Mouse (Mus musculus) CD4-positive, CD25-positive, alpha-beta regulatory T cell, adult 2 months (primary cell): ENCODE measurements around the gene Hephl1.
A peak's percentile ranks its signal among the peaks of the same experiment; 100 is the strongest.
"Not testable (repeated sequence)": the region's sequence is repeated elsewhere in the genome, so short reads cannot be mapped to it uniquely, and the experiment has no call there.

ENCODE experiments used
- DNase-seq: peaks from one replicate; pipeline ENCODE4 v3.0.0-alpha.2; 2012; ENCODE audit warnings: low read depth, low spot score

Hephl1 gene

DNA sequence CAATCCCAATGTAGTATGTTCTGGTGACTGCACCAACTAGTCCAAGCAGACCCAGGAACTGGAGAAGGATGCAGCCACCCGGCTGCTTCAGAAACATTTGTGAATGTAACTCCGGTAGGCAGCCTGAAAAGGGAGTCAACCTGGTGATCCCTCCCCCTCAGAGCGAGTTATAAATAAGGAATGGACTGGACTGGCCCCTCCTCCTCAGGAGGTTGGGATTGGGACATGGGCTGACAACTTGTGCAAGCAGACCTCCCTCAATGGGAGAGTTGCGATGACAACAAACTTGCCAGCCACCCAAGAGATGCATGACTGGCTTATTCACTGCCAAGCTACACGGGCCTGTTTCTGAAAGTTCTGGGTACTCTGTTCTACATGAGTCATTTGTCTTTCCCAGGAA, at the start of gene Hephl1:
Gene Hephl1, minus strand, starts transcription at position 101 of the 400 bp plus-strand sequence.
- DNase-seq, result no peak

DNA sequence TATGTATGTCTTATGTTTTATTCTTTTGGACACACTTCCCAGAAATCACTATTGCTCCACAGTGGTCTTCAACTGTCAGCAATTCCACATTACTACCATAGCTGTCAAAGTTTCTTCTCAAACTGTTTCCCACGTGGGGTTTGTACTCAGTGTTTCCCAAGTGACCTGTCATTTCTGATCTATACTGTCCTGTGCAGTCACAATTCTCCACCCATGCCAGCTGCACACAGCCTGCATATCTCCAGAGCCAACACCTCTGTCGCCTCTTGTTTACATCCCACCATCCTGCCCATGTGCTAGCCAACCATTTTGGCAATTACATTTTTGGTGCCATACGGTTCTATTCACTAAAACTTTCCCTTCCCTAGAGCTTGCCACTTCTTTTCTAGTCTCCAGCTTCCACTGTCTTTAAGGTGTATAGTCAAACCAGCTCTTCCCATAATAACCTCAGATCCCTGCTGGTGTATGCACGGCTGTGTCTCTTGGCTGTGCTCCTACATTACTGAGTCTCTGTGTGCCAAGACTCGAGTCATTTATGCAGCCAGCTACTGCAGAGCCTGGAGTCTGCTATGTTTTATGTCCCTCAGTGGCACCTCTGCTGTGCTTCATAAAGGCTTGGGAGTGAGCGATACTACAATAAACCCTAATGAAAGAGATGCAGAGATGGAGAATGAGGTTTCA, 37.5 kb upstream of the Hephl1 start:
- DNase-seq, result no peak

DNA sequence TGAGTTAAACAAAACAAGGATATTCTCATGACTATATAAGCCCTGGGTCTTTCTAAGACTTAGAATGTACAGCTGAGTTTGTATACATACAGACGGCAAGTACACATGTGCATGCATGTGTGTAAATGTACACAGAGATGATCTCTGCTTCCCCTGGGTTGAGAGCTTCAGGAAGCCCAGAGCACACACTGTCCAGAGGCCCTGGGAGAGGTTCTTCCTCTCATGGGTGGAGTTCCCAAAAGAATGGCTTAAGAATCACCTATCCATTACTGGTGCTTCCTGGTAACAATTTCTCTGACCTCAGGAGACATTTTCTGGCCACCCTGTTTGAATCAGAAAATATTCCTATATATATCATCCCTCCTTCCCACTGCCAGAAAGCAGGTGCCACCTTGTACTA, 28.6 kb upstream of the Hephl1 start:
- DNase-seq, result no peak

DNA sequence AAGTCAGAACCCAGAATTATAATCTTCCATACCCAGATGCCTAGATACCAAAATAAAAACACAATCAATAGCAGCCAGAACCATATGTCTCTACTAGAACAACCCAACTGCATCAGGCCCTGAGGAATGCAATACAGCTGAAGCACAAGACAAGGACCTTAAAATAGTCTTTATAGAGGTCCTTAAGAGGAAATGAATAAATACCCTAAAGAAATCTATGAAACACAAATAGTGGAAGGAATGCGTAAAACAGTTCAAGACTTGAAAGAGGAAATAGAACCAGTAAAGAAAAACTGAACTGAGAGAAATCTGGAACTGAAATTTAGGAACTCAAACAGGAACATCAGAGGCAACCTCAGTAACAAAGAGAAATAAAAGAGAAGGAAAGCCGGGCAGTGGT, 14.0 kb upstream of the Hephl1 start:
- DNase-seq, result no peak

DNA sequence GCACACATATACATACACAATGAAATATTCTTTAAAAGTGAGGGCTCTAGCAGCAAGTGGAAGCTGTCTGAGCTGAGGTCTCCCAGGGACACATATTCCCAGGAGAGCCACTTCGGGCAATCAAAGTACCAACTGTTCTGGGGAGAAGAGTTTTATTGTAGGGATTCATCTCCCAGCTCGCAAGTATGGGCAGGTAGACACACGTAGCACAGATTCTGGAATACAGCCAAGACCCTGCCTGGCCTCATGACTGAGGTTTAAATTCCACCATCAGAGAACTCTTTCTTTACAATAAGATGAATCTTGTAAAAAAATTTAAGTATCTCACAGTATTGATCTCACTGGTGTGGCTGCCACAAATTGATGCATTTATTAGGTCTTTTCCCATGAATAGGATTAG, 10.5 kb upstream of the Hephl1 start:
- DNase-seq, result no peak

DNA sequence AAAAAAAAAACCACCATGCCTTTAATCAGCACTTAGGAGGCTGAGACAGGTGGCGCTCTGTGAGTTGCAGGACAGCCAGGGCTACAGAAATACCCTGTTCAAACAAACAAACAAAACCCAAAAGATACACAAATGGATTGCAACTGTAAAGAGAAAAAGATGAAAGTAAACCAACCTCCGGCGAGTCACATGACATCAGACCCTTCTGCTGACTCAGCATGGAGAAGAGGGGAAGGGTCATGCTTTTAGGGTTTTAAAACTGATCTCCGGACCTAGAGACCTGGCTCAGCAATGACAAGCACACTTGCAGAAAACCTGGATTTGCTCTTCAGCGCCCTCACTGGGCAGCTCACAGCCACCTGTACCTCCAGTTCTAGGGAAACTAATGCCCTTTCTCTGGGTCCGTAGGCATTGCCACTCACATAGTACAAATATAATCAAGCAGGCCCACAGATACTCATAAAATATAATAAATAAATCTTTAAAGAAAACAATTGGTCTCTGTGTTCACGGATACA, 9.0 kb upstream of the Hephl1 start:
- peak; percentile 63 for DNase-seq

DNA sequence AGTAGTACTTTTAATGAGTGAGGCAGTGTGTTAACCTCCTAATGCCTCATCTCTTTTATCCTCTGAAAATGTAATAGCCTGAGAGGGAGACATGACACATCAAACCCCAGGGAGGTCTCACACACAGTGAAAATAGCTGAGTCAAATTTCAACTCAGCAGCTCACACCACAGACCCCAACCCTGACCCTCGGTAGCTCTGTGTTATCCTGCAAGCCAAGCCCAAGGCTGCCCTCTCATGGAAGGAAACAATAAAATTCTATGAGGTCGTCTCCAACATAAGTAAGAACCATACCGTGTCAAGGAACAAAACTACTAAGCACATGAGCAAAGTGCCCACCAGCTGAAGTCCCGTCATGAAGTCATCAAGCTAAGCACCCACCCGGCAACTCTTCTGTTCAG, 8.3 kb upstream of the Hephl1 start:
- DNase-seq, result peak; percentile 25

DNA sequence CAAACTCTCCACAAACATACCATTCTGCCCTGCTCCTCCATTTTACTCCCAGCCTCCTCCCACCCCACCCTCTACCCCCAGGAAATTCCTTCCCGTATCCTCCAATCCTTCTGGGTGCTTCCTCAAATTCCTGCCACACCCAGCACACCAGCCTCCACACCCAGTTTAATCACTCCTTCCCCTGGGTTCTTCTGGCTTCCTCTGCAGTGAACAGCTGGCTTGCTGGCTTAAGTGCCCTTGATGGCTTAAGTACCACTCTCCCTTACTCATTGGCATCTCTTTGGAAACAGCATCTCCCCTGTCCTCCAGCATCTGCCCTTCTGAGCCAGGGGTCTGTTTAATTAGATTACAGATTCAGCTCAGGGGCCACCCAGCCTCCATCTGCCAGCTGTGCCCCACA, 7.6 kb upstream of the Hephl1 start:
- no peak for DNase-seq

DNA sequence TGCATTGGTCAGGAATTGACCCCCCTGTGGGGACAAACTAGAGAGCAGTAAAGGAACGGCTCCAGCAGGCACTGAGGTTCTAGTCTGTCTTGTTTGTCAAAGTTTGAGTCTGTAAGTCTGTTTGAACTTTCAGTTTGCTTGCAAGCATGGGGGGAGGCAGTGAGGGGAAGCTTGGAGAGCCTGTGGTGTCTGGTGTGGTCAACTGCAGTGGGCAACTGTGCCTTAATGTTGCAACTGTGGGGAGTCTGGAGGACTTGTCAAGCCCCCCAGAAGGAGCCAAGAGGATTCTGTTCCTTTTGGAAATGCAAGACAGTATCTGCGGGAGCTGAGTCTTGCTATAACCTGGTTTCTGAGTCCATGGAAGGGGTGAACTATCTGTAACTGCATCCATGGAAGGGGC, 4.3 kb upstream of the Hephl1 start:
- DNase-seq, result no peak

DNA sequence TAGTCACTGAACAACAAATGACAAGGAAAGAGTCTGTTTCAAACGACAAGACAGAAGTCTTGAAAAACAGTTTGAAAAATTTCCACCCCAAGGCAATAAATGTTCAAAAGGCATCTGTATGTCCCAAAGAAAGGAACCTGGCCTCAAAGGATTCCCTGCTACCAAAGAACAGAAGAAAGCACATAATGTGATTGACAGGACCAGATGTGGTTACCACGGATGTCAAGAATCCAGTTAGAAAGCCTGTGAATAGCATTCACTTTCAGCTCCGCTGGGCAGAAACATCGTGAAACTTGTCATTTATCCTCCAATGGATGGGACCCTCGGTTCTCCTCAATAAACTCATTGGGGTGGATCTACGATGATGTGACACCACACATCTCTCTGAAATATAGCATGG, 2.2 kb upstream of the Hephl1 start:
- no peak for DNase-seq

DNA sequence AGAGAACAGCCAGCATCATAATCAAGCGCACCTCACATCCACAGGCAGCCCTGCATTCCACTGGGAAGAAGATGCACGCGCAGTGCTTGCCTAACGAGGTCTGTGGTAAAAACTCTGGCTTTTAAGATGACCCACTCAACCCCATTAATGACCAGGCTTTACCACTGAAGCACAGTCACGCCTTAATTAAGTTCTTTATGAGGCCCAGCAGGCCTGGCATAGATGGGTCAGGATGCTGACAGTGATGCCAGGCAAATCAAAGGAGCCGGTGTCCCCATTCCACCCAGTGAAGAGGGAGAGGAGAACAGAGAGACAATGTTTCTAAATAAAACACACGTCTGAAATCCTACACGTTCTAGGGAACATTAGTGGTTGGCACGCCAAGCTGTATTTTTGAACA, 3.8 kb downstream of the Hephl1 start:
- DNase-seq, result no peak

DNA sequence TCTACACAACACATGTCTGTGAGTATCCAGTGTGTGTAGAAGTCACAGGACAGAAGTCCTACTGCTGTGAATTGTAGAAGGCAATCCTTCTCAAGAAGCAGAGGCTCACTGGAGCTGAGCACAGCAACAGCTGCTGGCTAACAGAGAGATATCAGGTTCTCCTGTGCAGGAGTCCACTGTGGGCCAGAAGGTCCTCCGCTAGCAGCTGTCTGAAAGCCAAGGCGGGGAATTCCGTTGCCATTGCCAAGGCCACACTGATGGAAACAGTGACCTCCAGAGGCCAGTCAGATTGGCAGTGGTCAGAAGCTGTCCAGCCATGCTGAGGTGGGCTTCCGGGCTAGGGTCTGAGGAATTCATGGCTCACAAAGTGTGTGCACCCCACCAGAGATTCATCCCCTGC, 6.8 kb downstream of the Hephl1 start:
- DNase-seq, result no peak

DNA sequence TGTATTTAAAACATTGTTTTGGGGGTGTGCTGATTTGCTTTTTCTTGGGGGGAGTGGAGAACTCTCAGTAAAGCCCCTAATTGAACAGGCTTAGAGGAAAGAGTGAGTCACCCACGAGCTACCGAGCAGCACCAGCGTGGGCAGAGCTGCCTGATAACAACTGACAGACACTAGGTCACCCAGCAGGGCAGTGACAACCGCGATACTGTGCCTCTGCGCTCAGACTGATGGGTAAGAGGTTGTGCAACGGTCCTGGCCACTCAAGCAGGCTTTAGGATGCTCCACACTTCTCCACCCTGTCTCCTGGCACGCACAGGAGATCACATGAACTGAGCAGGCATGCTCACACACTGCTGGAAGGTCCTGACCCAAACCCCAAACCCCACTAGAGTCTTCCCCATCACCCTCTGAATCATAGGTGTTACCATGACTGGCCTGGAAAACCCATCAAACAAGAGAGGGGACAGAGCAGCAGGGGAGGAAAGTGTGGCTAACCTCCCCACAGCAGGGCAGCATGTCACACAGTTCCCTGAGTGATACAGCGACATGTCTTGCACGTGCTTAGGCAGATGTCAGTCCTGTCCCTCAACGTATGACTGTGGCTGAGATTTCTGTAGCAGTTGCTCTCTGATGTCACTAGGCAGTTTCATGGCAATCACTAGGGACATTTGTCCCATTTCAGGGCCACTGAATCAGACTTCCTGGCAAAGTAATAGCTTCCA, 8.2 kb downstream of the Hephl1 start:
- DNase-seq, result peak; percentile 54

DNA sequence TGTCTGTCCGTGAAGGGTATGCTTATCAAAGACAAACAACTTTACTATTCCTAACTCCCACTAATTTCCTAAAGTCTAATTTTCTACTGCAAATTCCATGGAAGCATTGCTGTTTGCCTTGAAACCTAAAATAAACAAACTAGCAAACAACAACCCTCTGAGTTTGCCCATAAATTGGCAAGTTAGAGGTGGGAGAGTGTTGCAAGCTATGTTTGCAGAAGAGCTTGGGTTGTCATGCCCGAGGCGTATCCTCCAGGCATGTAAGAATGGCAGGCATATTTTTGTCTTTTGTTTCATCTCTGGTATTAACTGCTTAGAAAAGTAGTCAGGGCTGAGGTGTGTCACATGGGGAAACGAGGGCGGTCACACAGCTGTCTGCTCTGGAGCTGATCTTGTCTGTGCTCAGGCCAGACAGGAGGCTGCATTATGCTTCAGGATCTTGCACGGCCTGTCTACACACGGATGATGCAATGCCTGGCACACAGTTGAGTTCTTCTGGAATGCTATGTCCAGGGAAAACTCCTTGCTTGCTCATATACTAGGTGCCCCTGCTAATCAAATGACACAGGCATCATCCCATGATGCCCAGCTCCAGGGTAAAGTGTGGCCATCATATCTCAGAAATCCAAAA, 10.3 kb downstream of the Hephl1 start:
- DNase-seq, result no peak

DNA sequence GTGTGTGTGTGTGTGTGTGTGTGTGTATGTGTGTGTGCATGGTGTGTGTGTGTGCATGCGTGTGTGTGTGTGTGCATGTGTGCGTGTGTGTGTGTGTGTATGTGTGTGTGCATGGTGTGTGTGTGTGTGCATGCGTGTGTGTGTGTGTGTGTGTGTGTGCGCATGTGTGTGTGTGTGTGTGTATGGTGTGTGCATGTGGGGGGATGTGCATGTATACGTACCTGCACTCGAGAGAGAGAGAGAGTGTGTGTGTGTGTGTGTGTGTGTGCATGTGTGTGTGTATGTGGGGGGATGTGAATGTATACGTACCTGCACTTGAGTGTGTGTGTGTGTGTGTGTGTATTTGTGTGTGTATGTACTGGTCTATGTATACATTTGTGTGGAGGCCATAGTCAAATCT, 13.5 kb downstream of the Hephl1 start:
- not testable (repeated sequence) for DNase-seq

DNA sequence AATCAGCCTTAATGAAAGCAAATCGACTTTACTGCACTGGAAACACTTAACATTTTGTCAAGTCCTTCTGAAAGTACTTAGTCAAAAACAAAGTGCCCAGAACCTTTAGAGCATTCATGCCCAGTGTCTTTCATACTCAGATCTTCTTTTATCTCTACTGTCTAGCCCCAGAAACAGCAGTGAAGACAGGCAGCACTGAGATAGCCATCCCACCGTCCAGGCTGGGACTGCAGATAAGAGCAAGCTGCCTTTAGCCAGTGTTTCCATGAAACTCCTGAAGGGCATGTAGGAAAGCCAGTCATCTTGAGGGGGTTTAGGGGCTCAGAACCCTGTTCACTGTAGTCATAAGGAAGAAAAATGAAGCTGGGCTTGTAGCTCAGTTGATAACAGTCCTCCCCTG, 14.7 kb downstream of the Hephl1 start:
- no peak for DNase-seq

DNA sequence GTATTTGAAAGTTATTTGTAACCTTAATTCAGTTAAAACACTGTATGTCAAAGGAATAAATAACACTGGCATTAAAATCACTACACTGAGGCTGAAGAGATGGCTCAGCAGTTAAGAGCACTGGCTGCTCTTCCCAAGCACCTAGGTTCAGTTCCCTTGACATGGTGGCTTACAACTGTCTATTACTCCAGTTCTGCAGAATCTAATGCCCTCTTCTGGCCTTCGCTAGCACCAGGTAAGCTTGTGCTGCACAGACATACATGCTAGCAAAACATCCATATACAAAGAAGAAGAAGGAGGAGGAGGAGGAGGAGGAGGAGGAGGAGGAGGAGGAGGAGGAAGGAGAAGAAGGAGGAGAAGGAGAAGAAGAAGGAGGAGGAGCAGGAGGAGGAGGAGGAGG, 15.7 kb downstream of the Hephl1 start:
- DNase-seq, result peak; percentile 50

DNA sequence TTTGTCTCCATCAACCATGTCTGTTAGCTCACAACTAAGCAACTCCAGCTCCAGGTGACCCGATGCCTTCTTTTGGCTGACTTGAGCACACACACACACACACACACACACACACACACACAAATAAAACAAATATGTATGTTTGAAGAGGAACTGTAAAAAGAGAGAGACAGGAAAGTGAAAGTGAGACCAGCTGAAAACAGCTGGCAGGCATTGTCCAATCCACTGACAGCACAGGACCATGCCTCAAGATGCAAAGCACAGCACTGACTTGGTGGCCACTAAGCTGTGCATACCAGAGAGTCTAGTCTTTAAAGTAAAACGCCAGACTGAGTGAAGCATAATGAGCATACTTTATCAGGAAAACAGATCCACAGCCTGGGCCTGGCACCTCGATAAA, 16.7 kb downstream of the Hephl1 start:
- DNase-seq, result peak; percentile 7

DNA sequence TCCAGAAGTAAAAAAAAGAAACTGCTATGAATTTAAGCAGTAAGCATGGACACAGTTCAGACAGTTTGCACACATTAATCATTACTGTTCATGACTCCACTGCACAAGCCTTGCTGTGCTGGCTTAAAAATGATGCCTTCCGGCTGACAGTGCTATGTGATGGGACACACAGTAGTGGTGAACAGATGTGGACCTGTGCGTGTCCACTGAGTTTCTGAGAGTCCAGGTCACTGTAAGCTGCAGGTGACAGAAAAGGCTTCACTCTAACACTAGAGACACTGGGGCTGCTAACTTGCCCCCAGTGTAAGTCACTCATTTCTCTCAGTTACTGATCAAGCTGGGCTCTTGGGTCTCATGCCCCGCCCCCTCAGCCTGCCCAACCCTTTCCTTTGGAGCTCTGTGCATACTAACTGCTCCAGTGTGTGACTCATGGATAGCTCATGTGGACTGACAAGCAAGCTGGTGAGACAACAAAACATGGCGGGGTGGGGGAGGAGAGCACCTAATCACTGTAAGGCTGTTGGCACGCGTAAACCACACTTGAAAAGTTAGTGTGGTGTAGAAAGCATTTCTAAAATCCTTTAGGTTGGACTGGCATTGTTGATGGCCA, 43.1 kb downstream of the Hephl1 start:
- no peak for DNase-seq

DNA sequence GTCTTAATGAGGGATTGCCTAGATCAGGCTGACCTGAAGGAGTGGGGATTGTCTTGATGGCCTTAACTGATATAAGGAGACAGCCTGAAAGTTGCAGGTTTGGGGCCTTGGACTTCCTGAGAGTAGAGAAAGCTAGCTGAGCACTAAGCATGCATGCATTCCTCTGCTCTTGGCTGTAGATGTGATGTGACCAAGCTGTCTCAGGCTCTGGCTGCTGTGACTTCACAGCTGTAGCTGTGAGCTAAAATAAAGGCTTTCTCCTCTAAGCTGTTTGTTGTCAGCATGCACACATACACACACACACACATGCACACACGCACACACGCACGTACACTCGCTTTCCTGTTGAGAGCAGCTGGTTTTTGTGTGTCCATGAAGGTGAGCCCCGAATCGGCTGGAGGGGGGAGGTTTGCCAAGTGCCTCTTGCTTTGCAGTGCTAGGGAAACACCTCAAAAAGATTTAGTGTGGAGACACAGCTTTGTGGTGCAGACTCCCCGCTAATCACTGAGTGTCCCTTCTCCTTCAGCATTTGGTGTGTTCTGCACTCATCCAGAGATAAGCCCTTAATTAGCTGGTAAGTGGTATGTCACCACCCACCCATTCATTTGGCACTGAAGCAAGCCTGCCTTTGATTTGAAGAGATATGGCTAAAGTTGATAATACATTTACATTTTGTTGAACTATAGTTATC, 43.8 kb downstream of the Hephl1 start:
- no peak for DNase-seq

DNA sequence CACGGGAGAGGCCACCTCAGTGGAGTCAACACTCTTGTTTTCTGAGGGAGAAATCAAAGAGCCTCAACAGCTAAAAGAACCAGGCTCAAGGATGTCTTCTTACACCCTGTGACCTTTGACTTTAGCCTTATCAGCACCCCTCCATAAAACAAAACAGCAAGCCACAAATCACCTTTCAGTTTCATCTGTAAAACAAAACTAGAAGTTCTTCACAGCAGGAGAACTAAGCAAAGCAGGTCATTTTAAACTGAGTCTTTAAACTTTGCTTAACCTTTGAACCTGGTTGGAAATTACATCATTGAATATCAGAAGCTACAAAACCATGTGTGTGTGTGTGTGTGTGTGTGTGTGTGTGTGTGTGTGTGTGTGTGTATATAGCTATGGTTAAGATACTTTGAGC, 47.7 kb downstream of the Hephl1 start:
- peak; percentile 51 for DNase-seq

DNA sequence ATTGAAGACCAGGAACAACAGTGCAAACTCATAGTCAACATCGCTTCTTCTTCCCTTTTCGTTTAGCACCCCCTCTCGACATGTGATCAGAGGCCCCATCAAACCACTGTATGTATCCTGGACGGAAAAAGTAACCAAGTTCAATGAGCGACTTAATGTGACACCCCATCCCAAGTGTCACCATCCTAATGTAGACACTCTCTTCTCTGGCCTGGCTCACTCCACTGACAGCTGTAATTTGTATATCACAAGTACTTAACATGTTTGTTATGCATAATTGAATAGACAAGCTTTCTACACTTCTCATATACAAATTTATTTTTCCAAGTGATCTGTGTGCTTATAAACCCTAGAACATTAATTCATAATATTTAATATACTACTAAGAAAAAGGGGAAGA, 51.1 kb downstream of the Hephl1 start:
- no peak for DNase-seq
